Mouse (Mus musculus): ENCODE measurements at regions not wholly inside any gene's neighbourhood (a gene's known extent, or its start where the extent isn't known, plus 50 kb on each side); places are given as distances from the start of the nearest gene placed in this dataset.

DNA sequence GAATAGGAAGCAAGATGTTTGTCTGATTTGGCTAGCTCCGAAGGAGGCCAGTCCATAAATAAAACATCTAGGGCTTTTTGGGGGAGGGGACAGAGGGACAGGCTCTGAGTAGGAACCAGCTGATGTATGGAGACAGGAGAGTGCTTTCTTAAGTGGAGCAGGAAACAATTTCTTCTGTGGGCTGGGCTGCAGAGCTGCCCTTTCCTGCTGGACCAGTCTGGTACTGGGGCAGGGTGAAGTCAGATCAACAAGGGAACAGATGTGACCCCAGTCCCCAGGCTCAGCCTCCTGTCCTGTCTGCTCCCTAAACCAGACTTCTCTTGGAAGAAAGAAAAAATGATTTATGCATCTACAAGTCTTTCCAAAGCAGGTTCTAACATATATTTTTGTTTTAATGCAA is 633.6 kb downstream of the Dhx35 start:
- TF ChIP-seq CTCF (IDR thresholded peaks at IDR 0.05; ENCODE audit: extremely low read depth, insufficient read depth, insufficient read length, insufficient replicate concordance) (no peak), POLR2A (IDR thresholded peaks at IDR 0.05; ENCODE audit: low read depth, low read length) (no peak)
